Comparison of ENCODE assay signal across 8 mouse cellular contexts in genomic region chr10:34206783-34207502, GRCm38 (mm10). TPM values are rescaled to one million over a fixed set of nuclear protein-coding genes. Genes with fewer than 3 reads are reported as not detected.
A peak's percentile ranks its signal among the peaks of the same experiment; 100 is the strongest.
DNase-seq lines count a peak whose midpoint lies in the region; ATAC-seq and TF ChIP-seq lines count a peak whose summit lies in the region.

No protein-coding gene starts in this region.

- 2% methylated on average over 55 of the region's 65 CpGs for WGBS in hindbrain, postnatal 0 days

- DNase-seq in adipocyte (ENCODE audit: low spot score), result peak; percentile 66
- DNase-seq in cerebellum, postnatal 4 days (ENCODE audit: low spot score in 2 of 2), result peak; percentile 34 to 44
- DNase-seq in gastrocnemius, postnatal 10 days, result peak; percentile 78
- DNase-seq in hindbrain, postnatal 0 days (ENCODE audit: low spot score), result peak; percentile 75
- peak; percentile 52 to 55 for DNase-seq in left cerebral cortex, postnatal 25 days (ENCODE audit: low spot score in 2 of 2)
- DNase-seq in right cerebral cortex, postnatal 10 days (ENCODE audit: low spot score in 2 of 2), result peak; percentile 64 to 70
- DNase-seq in c-Kit-positive CD71-positive TER-119-positive erythroid progenitor cells, embryonic 14.5 days (ENCODE audit: low spot score), result no peak

- intact Hi-C loops in left cerebral cortex, postnatal 25 days (cut with DNase I), result loop anchor here (1.0 to 2.0 kb wide), 3 partner anchors 76 to 188 kb away; partner anchors contain the start of genes Calhm5, Rwdd1 and Tspyl1

- peak overlapping the region; percentile 82 for H3K4me3 ChIP-seq in hindbrain, postnatal 0 days (ENCODE audit: low read length)

- no peaks in the 10 kb centered on the region for H3K36me3 ChIP-seq in hindbrain, postnatal 0 days (ENCODE audit: insufficient read depth, low read length)

- TF ChIP-seq CTCF in hindbrain, postnatal 0 days (IDR thresholded peaks at IDR 0.05; ENCODE audit: low read depth), result peak; percentile 65

- no peaks in the 10 kb centered on the region for H3K9me3 ChIP-seq in hindbrain, postnatal 0 days (ENCODE audit: low read length)

- H3K9ac ChIP-seq in hindbrain, postnatal 0 days (replicated peaks; ENCODE audit: low read length), result peak overlapping the region; percentile 81

- H3K4me2 ChIP-seq in hindbrain, postnatal 0 days (ENCODE audit: low read depth, low read length), result peak overlapping the region; percentile 68

- peak; percentile 92 for ATAC-seq in hindbrain, postnatal 0 days
- peak; percentile 59 for ATAC-seq in megakaryocyte progenitor cell, adult 5-6 weeks (replicated peaks; ENCODE audit: poor library complexity)

- H3K27me3 ChIP-seq in hindbrain, postnatal 0 days (ENCODE audit: insufficient read depth, low read length), result no peaks in the 10 kb centered on the region

- 0 out of 2 replicates have a peak, but pooled peaks cover 5% of the 10 kb centered on the region for H3K4me1 ChIP-seq in hindbrain, postnatal 0 days (ENCODE audit: insufficient read depth, low read length)

- H3K27ac ChIP-seq in hindbrain, postnatal 0 days, result peak overlapping the region; percentile 75

RNA-seq across cellular contexts. Expression of gene Dse, which starts 0.6 kb away (rescaled TPM):
- total RNA-seq in gastrocnemius, postnatal 10 days (2021), result 10 to 100 TPM; 12.6 to 16.7 TPM
- total RNA-seq in hindbrain, postnatal 0 days (2014; rRNA removed), result 21.0 and 24.0 TPM in 2 replicates
- 5.4 and 5.6 TPM in 2 replicates for polyA plus RNA-seq in hindbrain, postnatal 0 days (2015; fragmentation: Nextera tagmentation; extraction: Ambion mirVana)
- 1 to 10 TPM; 5.4 to 6.2 TPM for total RNA-seq in left cerebral cortex, postnatal 25 days (2021)
- 1.1 and 1.3 TPM in 2 replicates for total RNA-seq in megakaryocyte progenitor cell, adult 5-6 weeks (2015)
- 0.79 and 0.91 TPM in 2 replicates for total RNA-seq in megakaryocyte progenitor cell, adult 5-6 weeks (2017)
